Comparison of ENCODE assay signal across 18 mouse cellular contexts in genomic region chr9:52059788-52060187, GRCm38 (mm10). TPM values are rescaled to one million over a fixed set of nuclear protein-coding genes. Genes with fewer than 3 reads are reported as not detected.
DNase-seq lines count a peak whose midpoint lies in the region.
"Had no signal": no experiment of that assay in that cellular context is flagged by ENCODE, and none has a peak within 500 bp of the region (broad histone marks: within the 10 kb centered on the region; RNA-seq: fewer than 3 reads in every experiment).

No protein-coding gene starts in this region.

- WGBS in midbrain, embryonic 10.5 days: 92% methylated on average over 2 of the region's 2 CpGs

- peaks cover 36% of the 10 kb centered on the region for H3K36me3 ChIP-seq in midbrain, embryonic 10.5 days

- H3K4me1 ChIP-seq in midbrain, embryonic 10.5 days: peaks cover 9% of the 10 kb centered on the region

- peak; percentile 28 to 29 for DNase-seq in B cell, adult 2 months
- DNase-seq in CD4-positive, CD25-positive, alpha-beta regulatory T cell, adult 2 months (ENCODE audit: low read depth, low spot score): peak; percentile 35
- DNase-seq in brain, adult 2 months (ENCODE audit: low read depth, low spot score): peak; percentile 43
- peak; percentile 5 for DNase-seq in telencephalon, adult 2 months (ENCODE audit: low read depth, low spot score)
- no peak for DNase-seq in heart, adult 8-10 months (ENCODE audit: low spot score)
- no peak for DNase-seq in midbrain, embryonic 10.5 days (ENCODE audit: low spot score)
- DNase-seq: adrenal gland, adult 8-10 months; adrenal gland, postnatal 36 days; cerebellum, adult 11-12 months; cerebellum, adult 9-10 months; cerebellum, postnatal 36 days; gastrocnemius, postnatal 14 days; heart, adult 2 months; kidney, adult 8-10 months had no signal

- H3K9me3 ChIP-seq in midbrain, embryonic 10.5 days (replicated peaks): no peaks in the 10 kb centered on the region
- H3K9me3 ChIP-seq: embryonic facial prominence, embryonic 13.5 days; heart, embryonic 12.5 days; hindbrain, embryonic 10.5 days had no signal

- H3K4me3 ChIP-seq in midbrain, embryonic 10.5 days: no peak overlapping the region
- H3K4me3 ChIP-seq: embryonic facial prominence, embryonic 13.5 days; heart, adult 2 months; heart, embryonic 12.5 days; hindbrain, embryonic 10.5 days had no signal

- H3K27me3 ChIP-seq in midbrain, embryonic 10.5 days (ENCODE audit: low read depth, poor library complexity, severe bottlenecking): no peaks in the 10 kb centered on the region
- H3K27me3 ChIP-seq: embryonic facial prominence, embryonic 13.5 days; heart, embryonic 12.5 days had no signal

- no peak overlapping the region for H3K27ac ChIP-seq in midbrain, embryonic 10.5 days (replicated peaks)
- H3K27ac ChIP-seq: embryonic facial prominence, embryonic 13.5 days; heart, adult 2 months; hindbrain, embryonic 10.5 days; hindbrain, embryonic 14.5 days had no signal

RNA-seq across cellular contexts. Expression of gene Rdx, which starts 12.8 kb away (rescaled TPM):
- 10 to 100 TPM; 85.9 to 98.0 (median 89.2) TPM for total RNA-seq in heart, adult 8-10 months (2022)
- 159 and 160 TPM in 2 replicates for polyA plus RNA-seq in midbrain, embryonic 10.5 days (2016; fragmentation: Nextera tagmentation; extraction: Ambion mirVana)

Comparison
In these comparisons a context has a peak if more than half of its experiments do, and no peak if none do; other contexts are left out.
1. DNase-seq: peak in B cell, adult 2 months (2 of 2), CD4-positive, CD25-positive, alpha-beta regulatory T cell, adult 2 months (single experiment), brain, adult 2 months (single experiment) and telencephalon, adult 2 months (single experiment); none in heart, adult 8-10 months (single experiment) and midbrain, embryonic 10.5 days (single experiment).